Mouse (Mus musculus) heart, embryonic 14.5 days (tissue): Measurements from ENCODE around the gene 4930435E12Rik. TPM values are rescaled to one million over a fixed set of nuclear protein-coding genes. Genes with fewer than 3 reads are reported as not detected.
"Not testable (repeated sequence)": the region's sequence is repeated elsewhere in the genome, so short reads cannot be mapped to it uniquely, and the experiment has no call there.

ENCODE experiments used
- ATAC-seq: fragments of 200-750 bp; cut with Nextera tagmentation; 2 replicates; pipeline ENCODE4 v1.8.0; 2017; ENCODE audit warnings: low read depth, moderate TSS enrichment; ENCODE audit not compliant: insufficient number of reproducible peaks, insufficient read depth, low FRiP score
- H3K27ac ChIP-seq, 2 experiments: fragments of 200-500 bp in 1 of 2; fragments of 300-500 bp in 1 of 2; sonication (generic) in 1 of 2; replicated peaks in 1 of 2; 2 replicates each; pipeline ENCODE4 v1.5.1; 2012 to 2014; ENCODE audit warnings: low read depth in 2 of 2, low read length in 2 of 2, control low read depth in 1 of 2, mild to moderate bottlenecking in 1 of 2, mixed read lengths in 1 of 2; ENCODE audit not compliant: control insufficient read depth in 1 of 2, insufficient read depth in 1 of 2
- H3K27me3 ChIP-seq: fragments of 300-500 bp; sonication (generic); 2 replicates; pipeline ENCODE4 v1.6.1; 2014; ENCODE audit warnings: mild to moderate bottlenecking, low read length, control low read depth; ENCODE audit not compliant: control insufficient read depth, insufficient read depth
- H3K36me3 ChIP-seq: fragments of 300-500 bp; sonication (generic); 2 replicates; pipeline ENCODE4 v1.6.1; 2014; ENCODE audit warnings: mild to moderate bottlenecking, control low read depth, low read length, mixed read lengths; ENCODE audit not compliant: control insufficient read depth, insufficient read depth
- H3K4me1 ChIP-seq, 2 experiments: fragments of 200-500 bp in 1 of 2; fragments of 300-500 bp in 1 of 2; sonication (generic) in 1 of 2; 2 replicates each; pipeline ENCODE4 v1.6.1; 2012 to 2014; ENCODE audit warnings: low read length in 2 of 2, control low read depth in 1 of 2, mixed read lengths in 1 of 2; ENCODE audit not compliant: control insufficient read depth in 2 of 2, insufficient read depth in 2 of 2
- H3K4me2 ChIP-seq: fragments of 300-500 bp; sonication (generic); 2 replicates; pipeline ENCODE4 v1.6.1; 2014; ENCODE audit warnings: mild to moderate bottlenecking, low read length
- H3K4me3 ChIP-seq, 2 experiments: fragments of 200-500 bp in 1 of 2; fragments of 300-500 bp in 1 of 2; sonication (generic) in 1 of 2; 2 replicates each; pipeline ENCODE4 v1.5.1; 2012 to 2014; ENCODE audit warnings: low read length in 2 of 2, mild to moderate bottlenecking in 2 of 2, control low read depth in 1 of 2, low read depth in 1 of 2, moderate library complexity in 1 of 2; ENCODE audit not compliant: control insufficient read depth in 1 of 2, insufficient read depth in 1 of 2
- H3K9ac ChIP-seq: fragments of 300-500 bp; sonication (generic); 2 replicates; pipeline ENCODE4 v1.6.1; 2014; ENCODE audit warnings: mild to moderate bottlenecking, low read length
- H3K9me3 ChIP-seq: fragments of 300-500 bp; sonication (generic); 2 replicates; pipeline ENCODE4 v1.6.1; 2016; ENCODE audit warnings: low read length, control low read depth; ENCODE audit not compliant: control insufficient read depth
- WGBS: fragments of 180-500 bp; shearing (Covaris S2); extraction: QIAGEN DNeasy Blood & Tissue Kit; methylation state at CpG from one replicate; pipeline ENCODE4 v1.1.7; 2014; 5-methylcytosine and 5-hydroxymethylcytosine counted together
- polyA plus RNA-seq: library from polyadenylated mRNA; unstranded; fragments of >200 nt; fragmentation: Nextera tagmentation; extraction: Ambion mirVana; gene quantifications from 2 replicates; pipeline ENCODE4 v1.2.1, GENCODE M21; 2014

The 4930435E12Rik gene
- polyA plus RNA-seq, 1 experiment from 2014 or later, result not detected

DNA sequence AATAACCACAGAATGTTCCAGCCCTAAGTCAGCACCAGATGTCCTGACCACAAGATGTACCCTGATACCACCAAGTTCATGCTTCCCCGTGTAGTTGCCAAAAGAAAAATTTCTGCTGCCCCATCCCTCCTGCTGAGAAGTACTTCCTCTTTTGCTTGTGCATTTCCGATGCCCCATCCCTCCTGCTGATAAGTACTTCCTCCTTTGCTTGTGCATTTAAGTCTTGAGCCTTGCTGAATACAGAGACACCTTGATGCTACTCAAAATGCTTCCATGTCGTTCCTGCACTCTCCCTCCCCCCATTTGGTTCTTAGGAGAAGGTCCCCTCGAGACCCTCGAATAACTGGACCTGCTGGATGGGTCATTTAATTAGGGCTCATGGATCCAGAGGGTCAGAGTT, 20.8 kb downstream of the 4930435E12Rik start:
- H3K27me3 ChIP-seq, H3K27ac ChIP-seq, H3K9me3 ChIP-seq, H3K4me2 ChIP-seq, H3K36me3 ChIP-seq, H3K4me1 ChIP-seq, ATAC-seq, H3K9ac ChIP-seq, H3K4me3 ChIP-seq: not testable (repeated sequence)
- WGBS, result 89% methylated on average over 5 of the region's 5 CpGs

DNA sequence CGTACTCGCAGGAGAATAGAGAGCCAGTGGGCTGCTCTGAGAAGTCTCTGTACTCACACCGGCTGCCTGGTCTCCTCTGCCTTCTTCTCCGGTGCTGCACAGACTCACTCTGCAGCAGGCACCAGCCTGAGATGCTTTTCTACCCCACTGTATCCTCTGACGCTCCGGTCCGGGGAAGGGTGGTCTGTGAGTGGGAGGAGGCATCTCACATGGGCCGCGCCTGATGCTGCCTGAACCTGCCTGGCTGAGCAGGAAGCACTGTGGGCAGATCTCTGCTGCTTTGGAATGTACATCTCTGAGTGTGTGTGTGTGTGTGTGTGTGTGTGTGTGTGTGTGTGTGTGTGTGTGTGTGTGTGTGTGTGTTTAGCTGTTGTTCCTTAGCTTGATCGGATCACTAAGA, 28.5 kb downstream of the 4930435E12Rik start, which contains the start of gene Upk1b:
Gene Upk1b (minus strand): TSS at position 238 of the 400 bp plus-strand sequence.
- Histone ChIP-seq H3K9me3 (no peaks in the 10 kb centered on the region), H3K27me3 (no peaks in the 10 kb centered on the region), H3K36me3 (no peaks in the 10 kb centered on the region), H3K9ac (peak within 1 kb of the TSS; percentile 25; the same call in 1 of the 2 replicates), H3K27ac (no peak within 1 kb of the TSS), H3K4me3 (no peak within 1 kb of the TSS), H3K4me1 (peaks cover 2 to 6% of the 10 kb centered on the region in 2 experiments; a peak in 3 of 4 replicates), H3K4me2 (peak within 1 kb of the TSS; percentile 42)
- 18% methylated on average over 10 of the region's 10 CpGs for WGBS
- no peak for ATAC-seq

DNA sequence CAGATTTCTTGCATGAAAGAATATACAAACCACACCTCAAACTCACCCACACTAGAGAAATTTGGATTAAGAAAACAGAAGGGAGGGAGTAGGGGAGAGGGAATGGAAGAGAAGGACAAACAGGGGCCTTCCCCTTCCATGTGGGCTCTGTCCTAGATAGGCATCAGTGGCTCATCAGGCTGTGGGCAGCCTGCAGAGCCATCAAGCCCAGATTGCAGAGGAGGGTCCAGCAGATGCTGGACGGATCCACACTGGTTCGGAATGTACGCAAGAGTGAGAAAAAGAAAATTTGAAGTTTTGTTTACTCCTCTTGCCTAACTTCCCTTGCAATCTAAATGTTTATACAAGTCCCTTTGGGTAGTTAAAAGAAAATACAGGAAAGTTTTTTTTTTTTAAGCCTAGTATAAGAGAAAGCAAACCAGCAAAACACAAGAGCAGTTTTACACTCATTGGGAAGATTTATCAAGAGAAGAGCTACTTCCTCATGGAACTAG, 29.5 kb downstream of the 4930435E12Rik start:
- no peak overlapping the region for H3K4me3 ChIP-seq
- ATAC-seq, result no peak
- no peaks in the 10 kb centered on the region for H3K27me3 ChIP-seq
- H3K4me2 ChIP-seq, result no peak overlapping the region
- no peaks in the 10 kb centered on the region for H3K36me3 ChIP-seq
- 65% methylated on average over 3 of the region's 3 CpGs for WGBS
- H3K4me1 ChIP-seq, result peaks cover 2 to 6% of the 10 kb centered on the region in 2 experiments; a peak in 3 of 4 replicates
- H3K27ac ChIP-seq, result no peak overlapping the region
- no peaks in the 10 kb centered on the region for H3K9me3 ChIP-seq
- H3K9ac ChIP-seq, result no peak overlapping the region

DNA sequence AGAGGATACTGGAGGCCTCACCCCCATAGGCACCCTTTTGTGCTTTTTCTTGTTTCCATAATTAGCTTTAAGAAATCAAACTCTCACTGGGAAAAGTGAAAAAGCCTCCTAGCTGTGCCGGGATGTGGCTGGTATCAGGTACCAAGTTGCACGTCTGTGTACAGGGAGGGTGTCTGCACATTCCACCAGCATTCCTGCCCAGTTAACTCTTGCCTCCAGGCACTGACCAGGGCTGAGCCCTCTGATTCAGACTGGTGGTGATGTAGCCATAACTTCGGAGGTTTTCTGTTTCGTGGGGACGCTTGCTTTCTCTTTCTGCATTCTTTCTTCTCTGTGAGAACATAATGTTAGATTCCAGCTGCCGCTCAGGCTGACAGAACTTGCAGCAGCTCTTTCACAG, 35.4 kb downstream of the 4930435E12Rik start:
- peaks cover 6 to 10% of the 10 kb centered on the region in 2 experiments for H3K4me1 ChIP-seq
- H3K27ac ChIP-seq, result peak overlapping the region; percentile 41 to 78; a peak in 3 of 4 replicates
- H3K9me3 ChIP-seq, result no peaks in the 10 kb centered on the region
- H3K9ac ChIP-seq, result peak overlapping the region; percentile 46
- ATAC-seq, result no peak
- peak overlapping the region; percentile 18 to 25 for H3K4me3 ChIP-seq
- H3K4me2 ChIP-seq, result peak overlapping the region; percentile 53
- WGBS, result 21% methylated on average over 6 of the region's 6 CpGs
- H3K27me3 ChIP-seq, result no peaks in the 10 kb centered on the region
- no peaks in the 10 kb centered on the region for H3K36me3 ChIP-seq

DNA sequence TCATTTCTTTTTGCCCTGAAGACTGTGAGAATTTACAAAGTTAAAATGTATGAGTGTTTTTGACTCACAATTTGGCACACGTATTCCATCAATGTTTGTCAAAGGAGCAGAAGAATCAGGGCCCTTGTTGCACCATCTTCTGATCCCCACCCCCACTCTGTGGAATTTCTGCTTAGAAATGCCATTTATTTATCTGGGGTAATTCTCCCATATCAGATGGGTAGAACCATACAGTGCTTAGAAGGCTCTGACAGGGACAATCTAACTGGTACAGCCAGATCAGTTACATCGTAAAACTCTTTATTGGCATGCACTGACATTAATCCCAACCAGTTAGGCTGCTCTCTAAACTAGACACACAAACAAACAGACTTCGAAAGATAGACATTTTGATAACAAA, 38.6 kb downstream of the 4930435E12Rik start:
- Histone ChIP-seq H3K4me3 (no peak overlapping the region), H3K27me3 (no peaks in the 10 kb centered on the region), H3K36me3 (no peaks in the 10 kb centered on the region), H3K27ac (no peak overlapping the region), H3K4me2 (no peak overlapping the region), H3K9me3 (no peaks in the 10 kb centered on the region), H3K9ac (no peak overlapping the region), H3K4me1 (peaks cover 8 to 10% of the 10 kb centered on the region in 2 experiments)
- no peak for ATAC-seq
- 81% methylated on average over 3 of the region's 3 CpGs for WGBS

DNA sequence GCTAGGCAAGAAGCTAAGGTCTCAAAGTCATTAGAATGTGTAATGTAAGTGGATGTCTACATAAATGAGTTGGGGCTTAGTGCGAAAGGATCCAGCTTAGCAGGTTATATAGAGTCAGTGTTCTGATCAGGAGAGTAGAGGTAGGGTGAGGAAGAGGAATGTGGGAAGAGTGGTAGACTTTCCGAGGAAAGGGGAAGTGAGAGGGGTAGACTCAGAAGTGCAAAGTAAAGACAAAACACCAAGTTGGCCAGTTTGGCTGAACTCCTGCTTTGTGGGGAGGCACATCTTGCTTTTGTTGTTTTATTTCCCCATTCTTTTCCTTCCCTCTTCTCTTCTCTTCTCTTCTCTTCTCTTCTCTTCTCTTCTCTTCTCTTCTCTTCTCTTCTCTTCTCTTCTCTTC, 39.5 kb downstream of the 4930435E12Rik start:
- Histone ChIP-seq H3K27ac (no peak overlapping the region), H3K4me1 (peaks cover 8 to 10% of the 10 kb centered on the region in 2 experiments), H3K4me2 (no peak overlapping the region), H3K4me3 (no peak overlapping the region), H3K27me3 (no peaks in the 10 kb centered on the region), H3K9ac (no peak overlapping the region), H3K9me3 (no peaks in the 10 kb centered on the region), H3K36me3 (no peaks in the 10 kb centered on the region)
- WGBS, result 79% methylated on average over 2 of the region's 2 CpGs
- no peak for ATAC-seq

DNA sequence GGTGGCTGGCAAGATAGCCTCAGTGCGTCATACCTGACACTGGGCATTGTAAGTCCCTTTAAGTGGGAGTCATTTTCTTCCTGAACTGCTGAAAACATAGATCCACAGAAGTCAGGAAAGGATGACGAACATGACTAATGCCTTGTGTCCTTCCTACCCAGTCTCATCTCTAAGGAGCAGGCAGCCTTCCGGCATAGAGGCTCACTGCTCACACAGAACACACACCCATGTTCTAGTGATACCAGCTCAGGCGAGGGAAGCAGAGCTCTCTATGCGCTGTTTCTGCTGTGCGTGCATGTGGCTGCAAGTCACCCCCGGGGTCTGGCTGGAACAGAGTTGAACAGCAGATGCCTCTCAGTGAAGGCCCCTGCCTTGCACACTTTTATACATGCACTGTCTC, 43.2 kb downstream of the 4930435E12Rik start:
- WGBS, result 55% methylated on average over 7 of the region's 7 CpGs
- H3K4me3 ChIP-seq, result no peak overlapping the region
- H3K4me1 ChIP-seq, result peaks cover 0 to 2% of the 10 kb centered on the region in 2 experiments; a peak in 2 of 4 replicates
- no peak overlapping the region for H3K4me2 ChIP-seq
- no peak overlapping the region for H3K9ac ChIP-seq
- no peak for ATAC-seq
- H3K27ac ChIP-seq, result no peak overlapping the region
- no peaks in the 10 kb centered on the region for H3K36me3 ChIP-seq
- no peaks in the 10 kb centered on the region for H3K9me3 ChIP-seq
- H3K27me3 ChIP-seq, result no peaks in the 10 kb centered on the region

DNA sequence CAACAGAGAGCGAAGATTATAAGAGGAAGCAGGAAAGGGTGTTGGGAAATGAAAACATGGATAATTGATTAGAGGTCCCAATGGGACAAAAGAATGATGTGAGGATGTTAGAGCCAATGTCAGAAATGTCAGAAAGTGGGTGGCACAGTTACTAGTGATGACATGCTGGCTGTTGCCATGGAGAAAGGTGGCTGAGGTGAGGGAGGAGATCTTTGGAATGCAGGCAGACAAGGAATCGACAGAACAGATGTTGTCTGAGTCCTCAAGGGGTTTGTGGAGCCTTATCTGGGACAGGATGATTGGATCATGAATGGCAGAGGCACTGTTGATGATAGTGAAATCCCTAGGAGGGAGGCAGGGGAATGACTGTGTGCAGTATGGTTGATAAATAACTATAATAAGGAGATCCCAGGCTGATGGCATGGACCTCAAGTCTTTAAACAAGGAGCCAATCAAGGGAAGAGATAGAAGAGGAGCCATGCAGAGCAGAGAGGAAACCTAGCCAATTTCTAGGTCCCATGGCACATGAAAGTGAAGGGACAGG, 46.0 kb downstream of the 4930435E12Rik start:
- ATAC-seq, result no peak
- H3K36me3 ChIP-seq, result no peaks in the 10 kb centered on the region

More for the DNA sequence above, 46.0 kb downstream of the 4930435E12Rik start:
- H3K27ac ChIP-seq, result no peak overlapping the region
- H3K4me2 ChIP-seq, result no peak overlapping the region
- H3K4me3 ChIP-seq, result no peak overlapping the region
- WGBS, result 40% methylated on average over 2 of the region's 2 CpGs
- H3K9me3 ChIP-seq, result no peaks in the 10 kb centered on the region
- H3K27me3 ChIP-seq, result no peaks in the 10 kb centered on the region
- peaks cover 0 to 2% of the 10 kb centered on the region in 2 experiments; a peak in 2 of 4 replicates for H3K4me1 ChIP-seq
- H3K9ac ChIP-seq, result no peak overlapping the region
